Mouse (Mus musculus) heart, embryonic 14.5 days (tissue): ENCODE data around the gene Gimap9. TPM values are rescaled to one million over a fixed set of nuclear protein-coding genes. Genes with fewer than 3 reads are reported as not detected.

Experiments used
- ATAC-seq: fragments of 200-750 bp; cut with Nextera tagmentation; 2 replicates; pipeline ENCODE4 v1.8.0; 2017; ENCODE audit warnings: low read depth, moderate TSS enrichment; ENCODE audit not compliant: insufficient number of reproducible peaks, insufficient read depth, low FRiP score
- H3K27ac ChIP-seq, 2 experiments: fragments of 200-500 bp in 1 of 2; fragments of 300-500 bp in 1 of 2; sonication (generic) in 1 of 2; replicated peaks in 1 of 2; 2 replicates each; pipeline ENCODE4 v1.5.1; 2012 to 2014; ENCODE audit warnings: low read depth in 2 of 2, low read length in 2 of 2, control low read depth in 1 of 2, mild to moderate bottlenecking in 1 of 2, mixed read lengths in 1 of 2; ENCODE audit not compliant: control insufficient read depth in 1 of 2, insufficient read depth in 1 of 2
- H3K27me3 ChIP-seq: fragments of 300-500 bp; sonication (generic); 2 replicates; pipeline ENCODE4 v1.6.1; 2014; ENCODE audit warnings: mild to moderate bottlenecking, low read length, control low read depth; ENCODE audit not compliant: control insufficient read depth, insufficient read depth
- H3K36me3 ChIP-seq: fragments of 300-500 bp; sonication (generic); 2 replicates; pipeline ENCODE4 v1.6.1; 2014; ENCODE audit warnings: mild to moderate bottlenecking, control low read depth, low read length, mixed read lengths; ENCODE audit not compliant: control insufficient read depth, insufficient read depth
- H3K4me1 ChIP-seq, 2 experiments: fragments of 200-500 bp in 1 of 2; fragments of 300-500 bp in 1 of 2; sonication (generic) in 1 of 2; 2 replicates each; pipeline ENCODE4 v1.6.1; 2012 to 2014; ENCODE audit warnings: low read length in 2 of 2, control low read depth in 1 of 2, mixed read lengths in 1 of 2; ENCODE audit not compliant: control insufficient read depth in 2 of 2, insufficient read depth in 2 of 2
- H3K4me2 ChIP-seq: fragments of 300-500 bp; sonication (generic); 2 replicates; pipeline ENCODE4 v1.6.1; 2014; ENCODE audit warnings: mild to moderate bottlenecking, low read length
- H3K4me3 ChIP-seq, 2 experiments: fragments of 200-500 bp in 1 of 2; fragments of 300-500 bp in 1 of 2; sonication (generic) in 1 of 2; 2 replicates each; pipeline ENCODE4 v1.5.1; 2012 to 2014; ENCODE audit warnings: low read length in 2 of 2, mild to moderate bottlenecking in 2 of 2, control low read depth in 1 of 2, low read depth in 1 of 2, moderate library complexity in 1 of 2; ENCODE audit not compliant: control insufficient read depth in 1 of 2, insufficient read depth in 1 of 2
- H3K9ac ChIP-seq: fragments of 300-500 bp; sonication (generic); 2 replicates; pipeline ENCODE4 v1.6.1; 2014; ENCODE audit warnings: mild to moderate bottlenecking, low read length
- H3K9me3 ChIP-seq: fragments of 300-500 bp; sonication (generic); 2 replicates; pipeline ENCODE4 v1.6.1; 2016; ENCODE audit warnings: low read length, control low read depth; ENCODE audit not compliant: control insufficient read depth
- WGBS: fragments of 180-500 bp; shearing (Covaris S2); extraction: QIAGEN DNeasy Blood & Tissue Kit; methylation state at CpG from one replicate; pipeline ENCODE4 v1.1.7; 2014; 5-methylcytosine and 5-hydroxymethylcytosine counted together
- polyA plus RNA-seq: library from polyadenylated mRNA; unstranded; fragments of >200 nt; fragmentation: Nextera tagmentation; extraction: Ambion mirVana; gene quantifications from 2 replicates; pipeline ENCODE4 v1.2.1, GENCODE M21; 2014

Gimap9 gene
- polyA plus RNA-seq, 1 experiment from 2014 or later = 6.3 TPM

GRCm38 (mm10) chr6:48630831-48631230 is 45.1 kb upstream of the Gimap9 start:
- no peak overlapping the region for H3K27ac ChIP-seq
- no peak for ATAC-seq
- H3K4me1 ChIP-seq = peaks cover 17 to 20% of the 10 kb centered on the region in 2 experiments; a peak in 3 of 4 replicates
- H3K9me3 ChIP-seq = no peaks in the 10 kb centered on the region
- no peak overlapping the region for H3K4me2 ChIP-seq
- H3K9ac ChIP-seq = no peak overlapping the region
- H3K27me3 ChIP-seq = peaks cover 16% of the 10 kb centered on the region; the same call in 1 of the 2 replicates
- 86% methylated on average over 8 of the region's 8 CpGs for WGBS
- H3K36me3 ChIP-seq = no peaks in the 10 kb centered on the region
- no peak overlapping the region for H3K4me3 ChIP-seq

- no peak overlapping the region for H3K27ac ChIP-seq
- no peak for ATAC-seq
- H3K9me3 ChIP-seq = no peaks in the 10 kb centered on the region
- no peak overlapping the region for H3K4me3 ChIP-seq
- H3K27me3 ChIP-seq = no peaks in the 10 kb centered on the region
- H3K9ac ChIP-seq = no peak overlapping the region
- no peak overlapping the region for H3K4me2 ChIP-seq
- no peaks in the 10 kb centered on the region for H3K36me3 ChIP-seq
- H3K4me1 ChIP-seq = peaks cover 9 to 11% of the 10 kb centered on the region in 2 experiments
- 88% methylated on average over 2 of the region's 2 CpGs for WGBS
These were observed 40.8 kb upstream of the Gimap9 start for GRCm38 (mm10) chr6:48635105-48635504.

GRCm38 (mm10) chr6:48636515-48636914 is 39.4 kb upstream of the Gimap9 start:
- Histone ChIP-seq H3K4me2 (peak overlapping the region; percentile 28), H3K27me3 (no peaks in the 10 kb centered on the region), H3K4me3 (no peak overlapping the region), H3K4me1 (peaks cover 9 to 11% of the 10 kb centered on the region in 2 experiments), H3K9ac (0 out of 2 replicates have a peak overlapping the region, but pooled peaks have one; percentile 6), H3K36me3 (no peaks in the 10 kb centered on the region), H3K9me3 (no peaks in the 10 kb centered on the region), H3K27ac (0 out of 4 replicates have a peak overlapping the region, but pooled peaks have one; percentile 12 to 14)
- WGBS = 19% methylated on average over 6 of the region's 6 CpGs
- ATAC-seq = no peak

GRCm38 (mm10) chr6:48637811-48638500 is 38.0 kb upstream of the Gimap9 start:
- Histone ChIP-seq H3K9me3 (no peaks in the 10 kb centered on the region), H3K36me3 (no peaks in the 10 kb centered on the region), H3K9ac (no peak overlapping the region), H3K4me2 (no peak overlapping the region), H3K4me1 (peaks cover 9 to 11% of the 10 kb centered on the region in 2 experiments), H3K27ac (no peak overlapping the region), H3K4me3 (no peak overlapping the region), H3K27me3 (no peaks in the 10 kb centered on the region)
- ATAC-seq = no peak
- WGBS = 62% methylated on average over 6 of the region's 6 CpGs

- Histone ChIP-seq H3K4me2 (no peak overlapping the region), H3K4me3 (no peak overlapping the region), H3K9ac (no peak overlapping the region), H3K4me1 (peaks cover 9 to 11% of the 10 kb centered on the region in 2 experiments), H3K27ac (no peak overlapping the region), H3K36me3 (no peaks in the 10 kb centered on the region), H3K9me3 (no peaks in the 10 kb centered on the region), H3K27me3 (no peaks in the 10 kb centered on the region)
- WGBS = 55% methylated on average over 2 of the region's 2 CpGs
- no peak for ATAC-seq
These were observed 37.4 kb upstream of the Gimap9 start for GRCm38 (mm10) chr6:48638553-48638952.

GRCm38 (mm10) chr6:48641391-48641790 is 34.5 kb upstream of the Gimap9 start:
- no peaks in the 10 kb centered on the region for H3K36me3 ChIP-seq
- ATAC-seq = no peak
- no peak overlapping the region for H3K4me2 ChIP-seq
- H3K4me3 ChIP-seq = no peak overlapping the region
- H3K9me3 ChIP-seq = no peaks in the 10 kb centered on the region
- no peak overlapping the region for H3K27ac ChIP-seq
- WGBS = 63% methylated on average over 6 of the region's 6 CpGs
- no peaks in the 10 kb centered on the region for H3K27me3 ChIP-seq
- H3K4me1 ChIP-seq = peaks cover 9 to 13% of the 10 kb centered on the region in 2 experiments
- no peak overlapping the region for H3K9ac ChIP-seq

GRCm38 (mm10) chr6:48642764-48643292 is 33.1 kb upstream of the Gimap9 start:
- H3K4me1 ChIP-seq = 0 out of 4 replicates have a peak, but pooled peaks cover under 1 to 2% of the 10 kb centered on the region in 2 experiments
- H3K27ac ChIP-seq = no peak overlapping the region
- 22% methylated on average over 4 of the region's 4 CpGs for WGBS
- H3K36me3 ChIP-seq = no peaks in the 10 kb centered on the region
- ATAC-seq = no peak
- no peaks in the 10 kb centered on the region for H3K27me3 ChIP-seq
- no peak overlapping the region for H3K9ac ChIP-seq
- H3K4me3 ChIP-seq = no peak overlapping the region
- H3K4me2 ChIP-seq = no peak overlapping the region
- no peaks in the 10 kb centered on the region for H3K9me3 ChIP-seq
